Mouse (Mus musculus) CH12.LX (cell line): ENCODE data around the gene Foxn2. TPM values are rescaled to one million over a fixed set of nuclear protein-coding genes. Genes with fewer than 3 reads are reported as not detected.

ENCODE experiments used
- DNase-seq: peaks from one replicate; pipeline ENCODE4 v3.0.0-alpha.2; 2013; ENCODE audit errors: extremely low read depth
- H3K27ac ChIP-seq: 2 replicates; pipeline ENCODE4 v1.5.1; 2012; ENCODE audit warnings: low read depth, mild to moderate bottlenecking, control low read depth, moderate library complexity; ENCODE audit not compliant: insufficient read depth
- H3K27me3 ChIP-seq: replicated peaks from 2 replicates; pipeline ENCODE3; 2012; ENCODE audit warnings: inconsistent platforms
- H3K36me3 ChIP-seq, 2 experiments: replicated peaks in 1 of 2; 2 replicates each; pipeline versions ENCODE3 to v1.6.1; 2012; ENCODE audit warnings: inconsistent platforms in 1 of 2, low read length in 1 of 2, mild to moderate bottlenecking in 1 of 2, mixed read lengths in 1 of 2, moderate library complexity in 1 of 2; ENCODE audit not compliant: control insufficient read depth in 1 of 2, insufficient read depth in 1 of 2
- H3K4me1 ChIP-seq, 2 experiments: 2 replicates each; pipeline ENCODE4 v1.6.1; 2012; ENCODE audit warnings: inconsistent platforms in 1 of 2, moderate library complexity in 1 of 2; ENCODE audit not compliant: insufficient read depth in 2 of 2, control insufficient read depth in 1 of 2
- H3K4me2 ChIP-seq: 2 replicates; pipeline ENCODE4 v1.6.1; 2012; ENCODE audit warnings: low read depth, mild to moderate bottlenecking, control low read depth; ENCODE audit not compliant: poor library complexity, insufficient read depth, severe bottlenecking
- H3K4me3 ChIP-seq, 3 experiments: fragments of 150-350 bp in 1 of 3; sonication (generic) in 1 of 3; replicated peaks in 1 of 3; 2 replicates each; pipeline versions ENCODE3 to v1.5.1; 2011 to 2012; ENCODE audit warnings: low read depth in 2 of 3, low read length in 2 of 3, mild to moderate bottlenecking in 2 of 3, moderate library complexity in 2 of 3, control low read depth in 1 of 3, improper control_type of control experiment in 1 of 3, inconsistent platforms in 1 of 3, mixed read lengths in 1 of 3; ENCODE audit not compliant: poor library complexity in 1 of 3
- H3K79me2 ChIP-seq: replicated peaks from 2 replicates; pipeline ENCODE4 v1.6.1; 2012; ENCODE audit warnings: mild to moderate bottlenecking, moderate library complexity; ENCODE audit not compliant: control insufficient read depth, poor library complexity, insufficient read depth, severe bottlenecking; ENCODE audit errors: extremely low read depth
- H3K9ac ChIP-seq: 2 replicates; pipeline ENCODE4 v1.6.1; 2012; ENCODE audit warnings: low read depth, mild to moderate bottlenecking, control low read depth, moderate library complexity; ENCODE audit not compliant: insufficient read depth
- H3K9me3 ChIP-seq: replicated peaks from 2 replicates; pipeline ENCODE3; 2012; ENCODE audit warnings: low read length, inconsistent platforms, mixed read lengths
- CHD2 ChIP-seq: IDR thresholded peaks from 2 replicates; pipeline ENCODE4 v1.6.1; 2011; ENCODE audit warnings: low read length, improper control_type of control experiment
- CTCF ChIP-seq, 2 experiments: IDR thresholded peaks in 1 of 2; conservative IDR thresholded peaks in 1 of 2; 2 replicates each; pipeline ENCODE4 v1.5.1; 2011 to 2012; ENCODE audit warnings: low read depth in 2 of 2, low read length in 2 of 2, improper control_type of control experiment in 1 of 2, inconsistent platforms in 1 of 2, mild to moderate bottlenecking in 1 of 2, moderate library complexity in 1 of 2
- ETS1 ChIP-seq: conservative IDR thresholded peaks from 2 replicates; pipeline ENCODE4 v1.6.1; 2012; ENCODE audit warnings: low read depth, mild to moderate bottlenecking, inconsistent platforms, low read length, improper control_type of control experiment, moderate library complexity
- KAT2A ChIP-seq: IDR thresholded peaks from 2 replicates; pipeline ENCODE4 v1.6.1; 2012; ENCODE audit warnings: low read length, improper control_type of control experiment, inconsistent platforms; ENCODE audit not compliant: insufficient replicate concordance
- MYC ChIP-seq: IDR thresholded peaks from 2 replicates; pipeline ENCODE4 v1.6.1; 2011; ENCODE audit warnings: low read depth, mild to moderate bottlenecking, improper control_type of control experiment, low read length
- POLR2AphosphoS2 ChIP-seq: IDR thresholded peaks from 2 replicates; pipeline ENCODE4 v1.6.1; 2011; ENCODE audit warnings: low read depth, low read length, improper control_type of control experiment
- RCOR1 ChIP-seq: conservative IDR thresholded peaks from 2 replicates; pipeline ENCODE4 v1.6.1; 2012; ENCODE audit warnings: low read depth, mild to moderate bottlenecking, inconsistent platforms, low read length, improper control_type of control experiment
- TCF12 ChIP-seq: IDR thresholded peaks from 2 replicates; pipeline ENCODE4 v1.6.1; 2014; ENCODE audit warnings: low read depth, mild to moderate bottlenecking, inconsistent platforms, low read length, improper control_type of control experiment
- UBTF ChIP-seq: IDR thresholded peaks from 2 replicates; pipeline ENCODE4 v1.6.1; 2012; ENCODE audit warnings: low read depth, mild to moderate bottlenecking, inconsistent platforms, low read length, improper control_type of control experiment, moderate library complexity
- USF1 ChIP-seq: IDR thresholded peaks from 2 replicates; pipeline ENCODE4 v1.6.1; 2014; ENCODE audit warnings: low read depth, mild to moderate bottlenecking, inconsistent platforms, low read length, improper control_type of control experiment
- USF2 ChIP-seq: conservative IDR thresholded peaks from 2 replicates; pipeline ENCODE4 v1.6.1; 2011; ENCODE audit warnings: low read depth, low read length, improper control_type of control experiment
- ZC3H11A ChIP-seq: IDR thresholded peaks from 2 replicates; pipeline ENCODE4 v1.6.1; 2012; ENCODE audit warnings: low read depth, mild to moderate bottlenecking, inconsistent platforms, low read length, improper control_type of control experiment
- ZNF384 ChIP-seq: IDR thresholded peaks from 2 replicates; pipeline ENCODE4 v1.6.1; 2012; ENCODE audit warnings: low read depth, low read length, improper control_type of control experiment, inconsistent platforms
- dilution Hi-C: fragments of 300-500 bp; cut with MboI; formaldehyde crosslinking; loops from 2 replicates; pipeline ENCODE4 v1.14.3; 2020; ENCODE audit warnings: low sequenced_read_pairs; ENCODE audit not compliant: extremely low pct_unique_long_range_greater_than_20kb, extremely low pct_ligation_motif_present
- in situ Hi-C: fragments of 300-500 bp; cut with MboI; formaldehyde crosslinking; loops from 3 replicates; pipeline ENCODE4 v1.14.3; 2019; ENCODE audit warnings: low sequenced_read_pairs, low pct_ligation_motif_present, low pct_unique_long_range_greater_than_20kb, mixed read lengths
- polyA plus RNA-seq: library from polyadenylated mRNA; unstranded; fragments of >175 nt; gene quantifications from 2 replicates; pipeline ENCODE4 v1.2.1, GENCODE M21; 2012; ENCODE audit warnings: low read depth; ENCODE audit not compliant: insufficient read length
- total RNA-seq, 2 experiments: library from RNA; depleted of rRNA; stranded (reverse); fragments of 300-350 nt in 1 of 2; fragments of >200 nt in 1 of 2; gene quantifications; 2 replicates each; pipeline ENCODE4 v1.2.3; 2012 to 2014

The Foxn2 gene
- total and polyA plus RNA-seq, 3 experiments: 13.2 to 24.6 (median 16.0) TPM

GRCm38 (mm10) chr17:88437391-88437790 is 3.1 kb upstream of the Foxn2 start (continued):
- TF ChIP-seq POLR2AphosphoS2 (no peak), USF2 (no peak)

- in situ Hi-C loops (no loop called here), dilution Hi-C loops (no loop called here)
- peaks cover 2% of the 10 kb centered on the region for H3K9me3 ChIP-seq
- DNase-seq: no peak
- peaks cover 2% of the 10 kb centered on the region for H3K27me3 ChIP-seq
- peaks cover 0 to 12% of the 10 kb centered on the region in 2 experiments; a peak in 2 of 4 replicates for H3K4me1 ChIP-seq
- TF ChIP-seq POLR2AphosphoS2 (no peak), ZC3H11A (no peak), KAT2A (no peak), ZNF384 (0 out of 2 replicates have a peak, but pooled peaks have one; percentile 42), RCOR1 (no peak), MYC (0 out of 2 replicates have a peak, but pooled peaks have one; percentile 20)
- no peak overlapping the region for H3K27ac ChIP-seq
- peak overlapping the region in 1 of 3 experiments; percentile 89 for H3K4me3 ChIP-seq
- peaks cover 20% of the 10 kb centered on the region for H3K79me2 ChIP-seq
- H3K9ac ChIP-seq: 0 out of 2 replicates have a peak overlapping the region, but pooled peaks have one; percentile 55
- peak overlapping the region; percentile 74 for H3K4me2 ChIP-seq
- H3K36me3 ChIP-seq: no peaks in the 10 kb centered on the region
Observed at GRCm38 (mm10) chr17:88439536-88440050, 918 bp upstream of the Foxn2 start.

- no peak overlapping the region for H3K4me2 ChIP-seq
- DNase-seq: peak; percentile 25
- dilution Hi-C loops: no loop called here
Observed at GRCm38 (mm10) chr17:88441001-88441431, 505 bp downstream of the Foxn2 start.

More at GRCm38 (mm10) chr17:88441001-88441431, 505 bp downstream of the Foxn2 start:
- in situ Hi-C loops: no loop called here
- H3K79me2 ChIP-seq: peaks cover 34% of the 10 kb centered on the region
- TF ChIP-seq ETS1 (no peak), UBTF (peak; percentile 26; the same call in 1 of the 2 replicates), TCF12 (peak; percentile 4; the same call in 1 of the 2 replicates), CTCF (conservative IDR thresholded peaks at IDR 0.05 in 1 of 2, IDR thresholded peaks at IDR 0.05 in 1 of 2; ENCODE audit: low read depth in 2 of 2, low read length in 2 of 2) (peak in 1 of 2 experiments; percentile 6; a peak in 1 of 4 replicates), CHD2 (0 out of 2 replicates have a peak, but pooled peaks have one; percentile 1), USF1 (no peak)
- peak overlapping the region; percentile 96 for H3K9ac ChIP-seq
- H3K9me3 ChIP-seq: peaks cover 2% of the 10 kb centered on the region
- peaks cover 2% of the 10 kb centered on the region for H3K27me3 ChIP-seq
- peaks cover 0 to 19% of the 10 kb centered on the region in 2 experiments; a peak in 2 of 4 replicates for H3K4me1 ChIP-seq
- H3K36me3 ChIP-seq: no peaks in the 10 kb centered on the region
- H3K27ac ChIP-seq: peak overlapping the region; percentile 93
- H3K4me3 ChIP-seq: peak overlapping the region; percentile 66 to 89 (median 89)
